In the genomic region with DNA sequence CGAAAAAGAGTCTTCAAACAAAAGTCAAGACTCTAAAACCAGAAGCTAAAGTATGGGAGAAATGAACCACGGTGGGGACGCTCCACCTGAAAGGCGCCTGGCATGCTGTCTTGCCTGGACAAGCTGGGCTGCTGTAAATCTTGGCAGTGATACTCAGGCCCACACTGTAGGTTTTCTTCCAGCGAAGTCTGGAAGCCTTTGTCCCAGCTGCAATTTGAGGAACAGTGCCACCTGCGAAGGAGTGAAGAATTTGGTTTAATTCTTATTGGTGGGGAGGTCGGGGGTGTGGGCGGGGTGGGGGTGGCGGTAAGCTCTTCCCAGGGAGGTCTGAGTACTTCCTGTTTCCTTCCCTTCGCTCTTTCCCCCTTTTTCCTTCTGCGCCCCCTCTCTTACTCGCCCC, we compare ENCODE assay signal across 9 mouse cellular contexts. TPM values are rescaled to one million over a fixed set of nuclear protein-coding genes. Genes with fewer than 3 reads are reported as not detected.
DNase-seq lines count a peak whose midpoint lies in the region; ATAC-seq and TF ChIP-seq lines count a peak whose summit lies in the region.
"Had no signal": no experiment of that assay in that cellular context is flagged by ENCODE, and none has a peak within 500 bp of the region (broad histone marks: within the 10 kb centered on the region; RNA-seq: fewer than 3 reads in every experiment).

No protein-coding gene starts in this region.

- peak overlapping the region; percentile 14; the same call in 1 of the 2 replicates for H3K4me3 ChIP-seq in liver, embryonic 12.5 days
- no peak overlapping the region for H3K4me3 ChIP-seq in liver, postnatal 0 days (ENCODE audit: low read depth, low read length)
- peak overlapping the region; percentile 39 for H3K4me3 ChIP-seq in embryonic facial prominence, embryonic 15.5 days (replicated peaks)
- peak overlapping the region; percentile 25 for H3K4me3 ChIP-seq in intestine, embryonic 14.5 days (ENCODE audit: low read depth, low read length)
- H3K4me3 ChIP-seq in neural tube, embryonic 13.5 days, result peak overlapping the region; percentile 36

- peaks cover 86% of the 10 kb centered on the region for H3K27me3 ChIP-seq in liver, embryonic 12.5 days (replicated peaks)
- H3K27me3 ChIP-seq in liver, postnatal 0 days (ENCODE audit: insufficient read depth, low read length), result peaks cover 41% of the 10 kb centered on the region
- peaks cover 29% of the 10 kb centered on the region for H3K27me3 ChIP-seq in embryonic facial prominence, embryonic 15.5 days
- peaks cover 41% of the 10 kb centered on the region for H3K27me3 ChIP-seq in intestine, embryonic 14.5 days (replicated peaks; ENCODE audit: control insufficient read depth, insufficient read depth, low read length)
- H3K27me3 ChIP-seq in neural tube, embryonic 13.5 days, result peaks cover 93% of the 10 kb centered on the region

- no peak for ATAC-seq in liver, embryonic 12.5 days
- ATAC-seq in liver, postnatal 0 days, result no peak
- ATAC-seq in embryonic facial prominence, embryonic 15.5 days (ENCODE audit: insufficient number of reproducible peaks, low FRiP score, low TSS enrichment, low read depth), result no peak; the same call in 1 of the 2 replicates
- no peak for ATAC-seq in intestine, embryonic 14.5 days (replicated peaks; ENCODE audit: low FRiP score, low TSS enrichment, low read depth)
- peak; percentile 60 for ATAC-seq in neural tube, embryonic 13.5 days (ENCODE audit: low read depth)

- H3K4me2 ChIP-seq in liver, embryonic 12.5 days, result peak overlapping the region; percentile 48
- no peak overlapping the region for H3K4me2 ChIP-seq in liver, postnatal 0 days (ENCODE audit: low read depth, low read length)
- H3K4me2 ChIP-seq in embryonic facial prominence, embryonic 15.5 days (replicated peaks), result peak overlapping the region; percentile 80
- H3K4me2 ChIP-seq in intestine, embryonic 14.5 days (ENCODE audit: low read length), result peak overlapping the region; percentile 49
- peak overlapping the region; percentile 62 for H3K4me2 ChIP-seq in neural tube, embryonic 13.5 days

- no peak for TF ChIP-seq EP300 in liver, postnatal 0 days (IDR thresholded peaks at IDR 0.05; ENCODE audit: low read depth)

- no peak overlapping the region for H3K27ac ChIP-seq in liver, embryonic 12.5 days
- no peak overlapping the region for H3K27ac ChIP-seq in liver, postnatal 0 days (ENCODE audit: low read depth)
- peak overlapping the region; percentile 44 for H3K27ac ChIP-seq in embryonic facial prominence, embryonic 15.5 days (replicated peaks)
- H3K27ac ChIP-seq in intestine, embryonic 14.5 days (ENCODE audit: low read depth), result no peak overlapping the region
- H3K27ac ChIP-seq in neural tube, embryonic 13.5 days (replicated peaks), result no peak overlapping the region

- 15% methylated on average over 10 of the region's 12 CpGs for WGBS in liver, embryonic 12.5 days (ENCODE audit: insufficient replicate concordance)
- WGBS in liver, postnatal 0 days (ENCODE audit: insufficient replicate concordance), result 16% methylated on average over 10 of the region's 12 CpGs
- 8% methylated on average over 10 of the region's 12 CpGs for WGBS in embryonic facial prominence, embryonic 15.5 days
- WGBS in intestine, embryonic 14.5 days, result 15% methylated on average over 10 of the region's 12 CpGs
- WGBS in neural tube, embryonic 13.5 days, result 4% methylated on average over 10 of the region's 12 CpGs

- no peaks in the 10 kb centered on the region for H3K9me3 ChIP-seq in liver, embryonic 12.5 days (replicated peaks)
- no peaks in the 10 kb centered on the region for H3K9me3 ChIP-seq in liver, postnatal 0 days (ENCODE audit: low read length)
- no peaks in the 10 kb centered on the region for H3K9me3 ChIP-seq in embryonic facial prominence, embryonic 15.5 days (replicated peaks)
- no peaks in the 10 kb centered on the region for H3K9me3 ChIP-seq in intestine, embryonic 14.5 days (ENCODE audit: control insufficient read depth, low read length)
- H3K9me3 ChIP-seq in neural tube, embryonic 13.5 days, result no peaks in the 10 kb centered on the region

- no peak overlapping the region for H3K9ac ChIP-seq in liver, embryonic 12.5 days
- no peak overlapping the region for H3K9ac ChIP-seq in liver, postnatal 0 days (replicated peaks)
- H3K9ac ChIP-seq in embryonic facial prominence, embryonic 15.5 days, result no peak overlapping the region
- no peak overlapping the region for H3K9ac ChIP-seq in intestine, embryonic 14.5 days (ENCODE audit: low read length)
- H3K9ac ChIP-seq in neural tube, embryonic 13.5 days, result peak overlapping the region; percentile 66

- no peak for DNase-seq in liver, postnatal 0 days
- no peak for DNase-seq in intestine, embryonic 14.5 days (ENCODE audit: low spot score)
- no peak for DNase-seq in right cerebral cortex, postnatal 25 days
- no peak for DNase-seq in frontal cortex, postnatal 14 days (ENCODE audit: low spot score in 2 of 2)
- no peak for DNase-seq in adrenal gland, postnatal 10 days

- no peaks in the 10 kb centered on the region for H3K36me3 ChIP-seq in liver, embryonic 12.5 days
- H3K36me3 ChIP-seq in liver, postnatal 0 days (replicated peaks; ENCODE audit: insufficient read depth, low read length), result no peaks in the 10 kb centered on the region
- H3K36me3 ChIP-seq in embryonic facial prominence, embryonic 15.5 days, result no peaks in the 10 kb centered on the region
- no peaks in the 10 kb centered on the region for H3K36me3 ChIP-seq in intestine, embryonic 14.5 days (ENCODE audit: control insufficient read depth, insufficient read depth, low read length)
- no peaks in the 10 kb centered on the region for H3K36me3 ChIP-seq in neural tube, embryonic 13.5 days

- H3K4me1 ChIP-seq in liver, embryonic 12.5 days, result no peaks in the 10 kb centered on the region
- H3K4me1 ChIP-seq in liver, postnatal 0 days (ENCODE audit: insufficient read depth), result no peaks in the 10 kb centered on the region
- peaks cover 13% of the 10 kb centered on the region for H3K4me1 ChIP-seq in embryonic facial prominence, embryonic 15.5 days
- no peaks in the 10 kb centered on the region for H3K4me1 ChIP-seq in intestine, embryonic 14.5 days (replicated peaks; ENCODE audit: control insufficient read depth, insufficient read depth, low read length)
- H3K4me1 ChIP-seq in neural tube, embryonic 13.5 days (replicated peaks), result peaks cover 17% of the 10 kb centered on the region

- no peak for TF ChIP-seq CTCF in liver, postnatal 0 days (IDR thresholded peaks at IDR 0.05; ENCODE audit: low read depth)

RNA-seq across cellular contexts. Expression of gene Six3, which starts 31.9 kb away (rescaled TPM):
- not detected in 2 replicates for polyA plus RNA-seq in liver, embryonic 12.5 days (2016; fragmentation: Nextera tagmentation; extraction: Ambion mirVana)
- not detected in 2 replicates for polyA plus RNA-seq in liver, postnatal 0 days (2015; fragmentation: Nextera tagmentation; extraction: Ambion mirVana)
- polyA plus RNA-seq in embryonic facial prominence, embryonic 15.5 days (2015; fragmentation: Nextera tagmentation; extraction: Ambion mirVana), result 6.0 and 6.6 TPM in 2 replicates
- not detected in 2 replicates for polyA plus RNA-seq in intestine, embryonic 14.5 days (2014; fragmentation: Nextera tagmentation; extraction: Ambion mirVana)
- polyA plus RNA-seq in neural tube, embryonic 13.5 days (2015; fragmentation: Nextera tagmentation; extraction: Ambion mirVana), result 0.28 TPM in 1 of 2 replicates, not detected in the other
- total RNA-seq in adrenal gland, postnatal 10 days (2021), result not detected
- total RNA-seq: megakaryocyte-erythroid progenitor cell, adult 5-6 weeks had no signal

RNA-seq across cellular contexts. Expression of gene Six2, which starts 42.8 kb away (rescaled TPM):
- polyA plus RNA-seq in liver, embryonic 12.5 days (2016; fragmentation: Nextera tagmentation; extraction: Ambion mirVana), result 0.11 and 0.30 TPM in 2 replicates
- polyA plus RNA-seq in liver, postnatal 0 days (2015; fragmentation: Nextera tagmentation; extraction: Ambion mirVana), result not detected in 2 replicates
- 8.2 and 10.7 TPM in 2 replicates for polyA plus RNA-seq in embryonic facial prominence, embryonic 15.5 days (2015; fragmentation: Nextera tagmentation; extraction: Ambion mirVana)
- polyA plus RNA-seq in intestine, embryonic 14.5 days (2014; fragmentation: Nextera tagmentation; extraction: Ambion mirVana), result 0.22 and 0.30 TPM in 2 replicates
- polyA plus RNA-seq in neural tube, embryonic 13.5 days (2015; fragmentation: Nextera tagmentation; extraction: Ambion mirVana), result 0.45 TPM in 1 of 2 replicates, not detected in the other
- under 1 TPM in 1 of 2 experiments, not detected in 1; 0.36 TPM for total RNA-seq in adrenal gland, postnatal 10 days (2021)
- total RNA-seq: megakaryocyte-erythroid progenitor cell, adult 5-6 weeks had no signal
